Mouse (Mus musculus): ENCODE measurements at regions not wholly inside any gene's neighbourhood (a gene's known extent, or its start where the extent isn't known, plus 50 kb on each side); places are given as distances from the start of the nearest gene placed in this dataset.

DNA sequence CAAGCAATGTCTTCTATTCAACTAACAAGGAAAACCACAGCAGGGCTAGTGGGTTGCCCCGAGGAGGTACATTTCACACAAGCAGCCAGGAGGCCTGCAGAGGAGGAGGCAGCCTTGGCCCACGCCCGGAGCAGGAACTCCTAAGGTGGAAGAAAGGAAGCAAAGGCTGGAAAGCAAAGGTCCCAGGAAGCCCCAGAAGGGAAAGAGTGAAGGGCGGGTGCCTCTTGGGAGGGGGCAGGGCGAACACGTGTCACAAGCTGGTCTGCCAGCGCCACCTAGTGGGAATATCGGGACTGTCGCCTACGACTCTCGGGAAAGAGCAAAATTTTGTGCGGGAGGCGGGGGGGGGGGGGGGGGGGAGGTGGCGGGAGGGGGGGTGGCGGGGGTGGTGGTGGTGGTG, 508.1 kb upstream of the Tmem132c start:
- DNase-seq (ENCODE audit: low read depth), result no peak

GRCm38 (mm10) chr5:126735733-126736132, 505.9 kb upstream of the Tmem132c start:
- DNase-seq (ENCODE audit: low read depth), result no peak

DNA sequence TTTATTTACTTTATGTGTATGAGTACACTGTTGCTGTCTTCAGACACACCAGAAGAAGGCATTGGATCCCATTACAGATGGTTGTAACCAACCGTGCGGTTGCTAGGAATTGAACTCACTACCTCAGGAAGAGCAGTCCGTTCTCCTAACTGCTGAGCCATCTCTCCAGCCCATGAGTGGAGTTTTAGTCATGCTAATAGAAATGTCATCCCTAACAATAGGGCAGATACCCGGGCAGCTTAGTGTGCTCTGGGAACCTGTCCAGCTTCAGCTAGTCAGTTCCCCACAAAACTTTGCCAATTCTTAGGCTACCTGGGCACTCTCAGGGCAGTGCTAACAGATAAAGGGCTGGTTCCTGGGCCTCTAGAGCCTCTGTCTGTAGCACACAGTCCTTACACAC, 503.9 kb upstream of the Tmem132c start:
- no peak for DNase-seq (ENCODE audit: low read depth)

DNA sequence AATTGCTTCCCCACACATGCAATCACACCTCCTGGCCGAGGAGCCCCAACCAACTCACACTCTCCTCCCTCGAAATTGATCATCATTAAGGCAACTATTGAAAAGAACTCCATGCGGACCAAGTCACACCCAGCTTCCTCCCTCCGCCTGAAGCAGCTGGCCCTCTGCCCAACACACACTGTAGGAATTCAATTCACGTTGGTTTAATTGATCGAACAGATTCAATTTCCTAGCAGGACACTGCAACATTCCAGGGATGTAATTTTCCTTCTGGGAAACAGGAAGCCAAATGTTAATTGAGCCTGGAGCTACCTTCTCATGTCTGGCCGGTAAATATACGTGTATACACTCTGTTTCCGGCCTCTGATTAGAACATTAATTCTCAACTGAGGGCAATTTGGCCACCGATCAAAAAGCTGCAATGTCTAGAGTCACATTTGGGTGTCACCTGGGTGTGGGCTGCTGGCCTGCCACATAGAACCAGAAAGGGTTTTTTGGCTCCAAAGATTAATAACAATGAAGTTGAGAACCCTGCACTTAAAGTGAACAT, 500.7 kb upstream of the Tmem132c start:
- DNase-seq (ENCODE audit: low read depth), result no peak

GRCm38 (mm10) chr5:126755107-126755506, 486.5 kb upstream of the Tmem132c start:
- DNase-seq (ENCODE audit: low read depth), result no peak

DNA sequence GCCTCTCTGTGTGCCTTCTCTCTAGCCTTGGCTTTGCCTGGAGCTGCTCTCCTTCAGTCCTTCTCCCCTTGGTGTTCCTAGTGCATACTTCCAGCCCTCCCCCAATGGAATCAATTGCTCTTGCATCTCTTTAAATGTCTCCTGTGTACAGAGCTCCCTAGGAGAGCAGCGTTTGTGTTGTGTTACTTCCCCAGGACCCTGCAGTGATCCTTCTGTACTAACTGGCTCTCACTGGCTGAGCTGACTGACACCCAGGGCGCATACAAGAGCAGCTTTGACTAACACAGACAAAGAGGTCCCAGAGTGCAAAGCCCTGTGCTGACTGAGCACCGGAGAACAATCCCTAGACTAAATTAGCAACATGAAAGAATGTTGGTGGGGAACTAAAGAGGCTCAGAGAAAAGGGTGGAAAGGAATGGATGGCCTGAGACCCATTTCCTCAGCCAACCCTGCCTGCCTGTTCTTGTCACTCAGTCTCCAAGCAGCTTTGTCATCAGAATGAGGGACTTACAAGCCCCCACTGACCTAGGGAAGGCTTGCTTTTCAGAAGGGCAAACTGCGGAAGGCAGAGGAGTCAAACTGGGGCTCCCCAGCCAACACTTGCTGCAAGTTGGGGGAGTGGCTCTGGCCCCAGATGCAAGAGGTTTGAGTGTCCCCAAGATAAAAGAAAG, 476.4 kb upstream of the Tmem132c start:
- DNase-seq (ENCODE audit: low read depth), result no peak

GRCm38 (mm10) chr5:126769031-126769430, 472.6 kb upstream of the Tmem132c start:
- DNase-seq (ENCODE audit: low read depth), result no peak

GRCm38 (mm10) chr5:126787706-126788610, 453.6 kb upstream of the Tmem132c start:
- no peak for DNase-seq (ENCODE audit: low read depth)

DNA sequence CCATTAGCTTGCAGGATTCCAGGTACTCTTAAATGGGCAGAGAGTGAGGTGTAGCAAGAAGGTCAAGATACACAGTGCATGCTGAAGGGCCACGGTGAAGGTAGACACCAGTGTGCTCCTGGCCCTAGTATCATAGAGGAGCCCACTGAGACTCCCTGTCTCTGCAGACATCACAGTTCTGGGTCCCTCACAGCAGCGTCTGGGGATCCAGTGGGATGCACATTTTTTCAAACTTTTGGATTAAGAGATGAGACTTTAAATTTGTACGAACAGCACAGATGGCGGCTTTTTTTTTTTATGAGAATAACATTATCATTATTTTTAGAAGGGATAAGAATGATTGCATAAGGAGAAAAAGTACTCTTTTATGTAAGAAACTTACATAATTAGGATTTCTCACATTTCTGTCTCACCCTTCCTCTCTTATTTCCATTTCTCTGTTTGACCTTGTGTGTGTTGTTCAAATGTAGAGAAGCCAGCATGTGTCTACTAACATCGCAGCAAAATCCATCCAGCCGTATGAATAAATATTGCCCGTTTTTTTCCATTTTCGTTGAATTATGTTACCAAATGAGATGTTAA, 441.8 kb upstream of the Tmem132c start:
- no peak for DNase-seq (ENCODE audit: low read depth)

- DNase-seq (ENCODE audit: low read depth), result no peak
Observed at GRCm38 (mm10) chr5:126806656-126807055, 435.0 kb upstream of the Tmem132c start.

GRCm38 (mm10) chr5:126816069-126816468, 425.5 kb upstream of the Tmem132c start:
- no peak for DNase-seq (ENCODE audit: low read depth)

- DNase-seq (ENCODE audit: low read depth), result no peak
Observed at GRCm38 (mm10) chr5:126835440-126835839, 406.2 kb upstream of the Tmem132c start.

- no peak for DNase-seq (ENCODE audit: low read depth)
Observed at GRCm38 (mm10) chr5:126842606-126843005, 399.0 kb upstream of the Tmem132c start.

DNA sequence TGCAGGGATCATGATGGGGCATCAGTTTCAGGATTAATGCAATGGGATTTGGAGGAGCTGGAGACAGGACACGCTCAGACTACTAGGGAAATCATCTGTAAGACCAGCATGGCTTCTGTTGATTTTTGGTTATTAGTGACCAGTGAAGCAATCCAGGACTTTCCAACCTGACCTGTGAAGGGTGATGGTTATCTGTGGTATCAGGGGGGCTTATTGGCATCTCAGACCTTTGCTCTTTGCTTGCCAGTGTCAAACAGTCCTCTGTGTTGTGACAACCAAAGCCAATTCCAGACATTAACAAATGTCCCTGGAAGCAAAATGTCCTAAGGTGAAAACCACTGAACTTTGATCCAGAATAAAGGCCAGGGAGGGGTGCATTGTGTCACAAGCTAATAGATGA, 379.5 kb upstream of the Tmem132c start:
- DNase-seq (ENCODE audit: low read depth), result no peak

DNA sequence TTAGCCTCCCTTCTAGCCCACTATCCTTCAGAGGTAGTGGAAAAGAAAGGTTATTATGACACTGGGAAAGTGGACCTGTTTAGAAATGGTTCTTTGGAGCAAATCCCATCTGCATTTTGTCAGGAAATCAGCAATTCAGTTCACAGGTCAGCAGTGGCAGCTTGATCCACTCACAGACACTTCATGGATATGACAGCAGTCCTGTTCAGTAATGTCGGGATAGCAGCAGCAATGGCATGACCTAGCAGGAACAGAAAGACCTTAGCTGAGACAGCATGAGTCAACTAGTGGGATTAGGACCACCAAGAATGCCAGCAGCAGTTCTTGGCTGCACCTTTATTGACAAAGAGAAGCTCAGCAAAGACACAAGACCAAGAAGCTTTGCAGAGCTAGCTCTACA, 365.8 kb upstream of the Tmem132c start:
- no peak for DNase-seq (ENCODE audit: low read depth)

DNA sequence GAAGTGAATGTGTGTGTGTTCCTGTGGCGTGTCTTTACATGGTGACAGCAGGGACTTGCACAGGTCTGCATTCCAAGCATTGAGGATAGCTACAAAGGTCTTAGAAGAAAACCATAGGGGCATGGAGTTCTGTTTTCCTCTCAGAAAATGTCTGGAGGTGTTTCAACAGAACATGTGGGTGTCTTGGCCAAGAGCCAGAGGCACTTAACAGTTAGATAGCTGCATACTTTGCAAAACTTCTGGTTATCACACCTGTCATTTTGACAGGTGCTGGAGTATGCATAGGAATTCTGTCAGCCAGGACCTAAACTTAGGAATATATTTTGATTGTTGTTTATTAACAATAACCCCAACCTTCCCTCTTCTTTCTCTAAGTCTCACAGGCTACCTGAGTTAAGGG, 350.9 kb upstream of the Tmem132c start:
- DNase-seq (ENCODE audit: low read depth), result no peak

DNA sequence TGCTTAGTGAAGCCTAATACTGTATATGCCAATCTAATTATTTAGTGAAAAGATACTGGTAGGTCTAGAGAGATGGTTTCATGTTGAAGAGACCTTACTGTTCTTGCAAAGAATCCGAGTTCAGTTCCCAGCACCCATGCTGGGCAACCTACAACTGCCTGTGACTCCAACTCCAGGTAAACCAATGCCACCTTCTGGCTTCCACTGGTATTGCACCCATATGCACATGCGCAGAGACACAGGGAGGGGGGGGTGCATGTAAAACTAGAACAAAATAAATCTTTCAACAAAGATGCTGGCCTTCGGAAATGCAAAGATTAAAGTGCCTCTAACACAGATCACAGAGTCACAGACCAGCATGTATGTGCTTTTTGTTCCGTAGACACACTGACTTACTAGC, 348.5 kb upstream of the Tmem132c start:
- DNase-seq (ENCODE audit: low read depth), result no peak

GRCm38 (mm10) chr5:126910084-126910483, 331.5 kb upstream of the Tmem132c start:
- DNase-seq (ENCODE audit: low read depth), result no peak

DNA sequence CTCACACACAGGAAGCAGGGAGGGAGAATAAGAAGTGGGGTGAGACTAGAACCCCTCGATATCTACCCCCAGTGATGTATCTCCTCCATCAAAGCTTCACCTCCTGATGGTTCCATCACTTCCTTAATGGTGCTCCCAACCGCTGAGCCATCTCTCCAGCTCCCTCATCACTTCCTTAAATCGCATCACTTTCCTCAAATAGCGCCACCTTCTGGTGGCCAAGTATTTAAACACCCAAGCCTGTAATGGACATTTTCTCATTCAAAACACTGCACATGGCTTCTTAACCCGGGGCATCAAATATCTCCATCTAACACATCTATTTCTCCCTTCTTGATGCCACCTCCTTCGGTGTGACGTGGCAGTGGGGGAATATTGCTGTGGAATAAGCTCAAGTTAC, 324.3 kb upstream of the Tmem132c start:
- no peak for DNase-seq (ENCODE audit: low read depth)

DNA sequence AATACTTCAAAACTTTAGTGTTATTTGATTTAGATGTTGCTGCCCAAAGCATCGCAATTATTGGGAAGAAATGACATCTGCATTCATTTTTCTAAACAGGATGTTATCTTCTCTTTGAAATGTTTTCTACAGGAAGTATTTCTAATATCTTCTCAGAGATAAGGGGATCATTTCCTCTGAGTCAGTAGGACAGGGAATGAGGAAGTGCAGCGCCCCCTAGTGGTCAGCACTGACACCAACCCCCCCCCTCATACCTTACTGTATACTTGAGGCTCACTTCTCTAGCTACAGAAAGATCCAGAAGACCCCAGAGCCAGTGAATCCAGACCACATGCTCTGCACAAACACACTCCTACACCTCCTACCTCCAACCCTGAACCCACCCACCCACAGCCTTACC, 308.1 kb upstream of the Tmem132c start:
- DNase-seq (ENCODE audit: low read depth), result no peak

DNA sequence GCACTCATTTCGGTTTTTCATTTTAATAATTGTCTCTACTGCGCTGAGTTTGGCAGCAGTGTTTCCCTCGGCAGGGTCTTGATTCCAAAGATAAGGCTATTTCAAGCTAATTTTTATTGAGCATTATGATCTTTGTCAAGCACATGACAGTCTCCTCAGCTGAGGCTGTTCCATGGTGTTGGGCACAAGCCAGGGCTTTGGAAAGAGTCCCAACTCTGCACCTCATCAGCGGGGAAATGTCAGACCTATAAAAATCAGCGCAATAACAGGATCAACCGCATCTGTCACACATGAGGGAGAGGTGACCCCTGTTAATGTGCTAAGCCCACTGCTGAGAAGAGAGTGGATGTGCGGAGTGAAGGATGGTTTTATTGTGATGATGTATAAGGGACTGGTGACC, 296.7 kb upstream of the Tmem132c start:
- DNase-seq (ENCODE audit: low read depth), result no peak

- DNase-seq (ENCODE audit: low read depth), result no peak
Observed at GRCm38 (mm10) chr5:126954189-126954588, 287.4 kb upstream of the Tmem132c start.

DNA sequence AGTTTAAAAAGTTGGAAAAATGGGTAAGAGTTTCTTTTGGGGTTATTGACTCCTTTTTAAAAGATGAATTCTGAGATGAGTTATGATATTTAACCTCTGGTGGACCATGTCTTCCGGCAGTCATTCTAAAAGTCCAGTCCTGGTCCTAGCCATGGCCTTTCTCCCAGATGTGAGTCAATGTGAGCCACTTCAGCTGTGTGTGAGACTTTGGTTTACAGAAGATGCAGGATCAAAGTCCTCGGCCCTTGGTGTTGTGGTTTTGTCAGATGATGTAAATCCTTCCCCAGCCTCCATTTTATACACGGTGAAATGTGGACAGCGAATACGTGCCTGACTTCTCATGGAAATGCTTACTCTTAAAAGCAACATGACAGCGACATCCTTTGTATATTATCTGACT, 287.0 kb upstream of the Tmem132c start:
- DNase-seq (ENCODE audit: low read depth), result no peak
